19 mouse cellular contexts compared by ENCODE assay signal in the genomic region with DNA sequence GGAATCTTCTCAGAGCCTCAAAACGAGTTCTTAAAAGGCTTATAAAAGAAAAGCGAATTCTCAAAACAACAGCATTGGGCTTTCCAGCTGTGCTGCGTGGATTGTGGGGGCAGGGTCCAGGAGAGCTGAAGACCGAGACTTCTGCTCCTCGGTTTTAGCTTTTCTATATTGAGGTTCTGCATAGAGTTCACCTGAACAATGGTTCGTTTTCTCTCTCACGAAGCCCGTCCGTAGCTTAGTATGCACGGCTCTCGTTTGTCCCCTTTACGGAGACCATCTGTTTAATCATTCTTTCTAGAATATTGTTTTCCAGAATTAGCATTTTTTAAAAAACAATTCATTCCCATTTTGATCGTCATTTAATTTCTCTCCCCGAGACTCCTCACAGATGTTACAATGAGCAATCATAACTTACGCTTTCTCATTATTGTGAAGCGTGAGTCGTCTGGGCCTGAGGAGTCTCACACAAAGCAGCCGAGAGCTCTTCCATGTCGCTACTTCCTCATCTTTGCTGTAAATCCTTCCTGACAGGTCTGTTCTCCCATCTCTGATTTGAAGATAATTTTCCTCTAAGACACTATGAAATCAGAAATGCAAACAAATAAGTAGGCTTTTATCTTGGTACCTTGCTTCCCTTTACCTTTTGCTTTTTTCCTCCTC.
DNase-seq lines count a peak whose midpoint lies in the region; ATAC-seq and TF ChIP-seq lines count a peak whose summit lies in the region.
"Had no signal": no experiment of that assay in that cellular context is flagged by ENCODE, and none has a peak within 500 bp of the region (broad histone marks: within the 10 kb centered on the region; RNA-seq: fewer than 3 reads in every experiment).

No protein-coding gene starts in this region.

- 0 out of 2 replicates have a peak, but pooled peaks cover 4% of the 10 kb centered on the region for H3K4me1 ChIP-seq in hindbrain, embryonic 13.5 days (replicated peaks)
- no peaks in the 10 kb centered on the region for H3K4me1 ChIP-seq in hindbrain, embryonic 11.5 days (replicated peaks; ENCODE audit: control insufficient read depth, insufficient read depth, low read length)
- no peaks in the 10 kb centered on the region for H3K4me1 ChIP-seq in forebrain, embryonic 14.5 days (ENCODE audit: control insufficient read depth, insufficient read depth, low read length)
- H3K4me1 ChIP-seq in hindbrain, embryonic 14.5 days (replicated peaks; ENCODE audit: control insufficient read depth, insufficient read depth, low read length): peaks cover 8% of the 10 kb centered on the region
- no peaks in the 10 kb centered on the region for H3K4me1 ChIP-seq in midbrain, postnatal 0 days (ENCODE audit: insufficient read depth, low read length)
- H3K4me1 ChIP-seq: heart, embryonic 12.5 days; limb, embryonic 15.5 days had no signal

- peak; percentile 66; the same call in 1 of the 2 replicates for ATAC-seq in hindbrain, embryonic 13.5 days (ENCODE audit: low FRiP score)
- ATAC-seq in hindbrain, embryonic 11.5 days (ENCODE audit: low FRiP score): no peak
- peak; percentile 60; the same call in 1 of the 2 replicates for ATAC-seq in forebrain, embryonic 14.5 days
- ATAC-seq in hindbrain, embryonic 14.5 days (ENCODE audit: low FRiP score): no peak
- no peak for ATAC-seq in midbrain, postnatal 0 days (ENCODE audit: low FRiP score)
- ATAC-seq: lung, postnatal 0 days had no signal

- peaks cover 17% of the 10 kb centered on the region for H3K36me3 ChIP-seq in hindbrain, embryonic 13.5 days
- H3K36me3 ChIP-seq in hindbrain, embryonic 11.5 days (ENCODE audit: control insufficient read depth, insufficient read depth, low read length): no peaks in the 10 kb centered on the region; the same call in 1 of the 2 replicates
- H3K36me3 ChIP-seq in forebrain, embryonic 14.5 days (ENCODE audit: control insufficient read depth, insufficient read depth, low read length): no peaks in the 10 kb centered on the region
- peaks cover 25% of the 10 kb centered on the region for H3K36me3 ChIP-seq in hindbrain, embryonic 14.5 days (replicated peaks; ENCODE audit: control insufficient read depth, insufficient read depth)
- no peaks in the 10 kb centered on the region; the same call in 1 of the 2 replicates for H3K36me3 ChIP-seq in midbrain, postnatal 0 days (ENCODE audit: insufficient read depth, low read length)
- H3K36me3 ChIP-seq: heart, embryonic 12.5 days; limb, embryonic 15.5 days had no signal

- intact Hi-C loops in heart, postnatal 14 days (cut with DNase I): no loop called here

- H3K9me3 ChIP-seq in hindbrain, embryonic 13.5 days: no peaks in the 10 kb centered on the region
- no peaks in the 10 kb centered on the region for H3K9me3 ChIP-seq in hindbrain, embryonic 11.5 days (ENCODE audit: control insufficient read depth, low read length)
- no peaks in the 10 kb centered on the region for H3K9me3 ChIP-seq in forebrain, embryonic 14.5 days (replicated peaks; ENCODE audit: control insufficient read depth, low read length)
- H3K9me3 ChIP-seq in hindbrain, embryonic 14.5 days (ENCODE audit: control insufficient read depth, low read length): no peaks in the 10 kb centered on the region
- H3K9me3 ChIP-seq in midbrain, postnatal 0 days (ENCODE audit: low read length): no peaks in the 10 kb centered on the region
- H3K9me3 ChIP-seq: heart, embryonic 12.5 days; limb, embryonic 15.5 days had no signal

- TF ChIP-seq CTCF in midbrain, postnatal 0 days (IDR thresholded peaks at IDR 0.05): no peak

- no peak for DNase-seq in hindbrain, embryonic 11.5 days (ENCODE audit: low spot score)
- DNase-seq in forebrain, embryonic 14.5 days (ENCODE audit: low spot score): peak; percentile 42
- no peak for DNase-seq in hindbrain, embryonic 14.5 days (ENCODE audit: low spot score)
- DNase-seq in midbrain, postnatal 0 days (ENCODE audit: low spot score): peak; percentile 34
- DNase-seq in heart, postnatal 14 days: no peak
- no peak for DNase-seq in spleen, adult 18-20 months
- no peak for DNase-seq in yolk sac, embryonic 10.5 days (ENCODE audit: low spot score)
- DNase-seq: adrenal gland, postnatal 36 days; B cell, adult 2 months; cerebellum, adult 18-20 months; cerebellum, postnatal 36 days; kidney, adult 8-10 months; kidney, postnatal 14 days; right cerebral cortex, adult 18-20 months; thymus, postnatal 14 days had no signal

- no peak overlapping the region for H3K9ac ChIP-seq in hindbrain, embryonic 13.5 days
- H3K9ac ChIP-seq in hindbrain, embryonic 11.5 days (ENCODE audit: low read depth, low read length): no peak overlapping the region
- H3K9ac ChIP-seq in forebrain, embryonic 14.5 days (ENCODE audit: low read length): no peak overlapping the region
- no peak overlapping the region for H3K9ac ChIP-seq in hindbrain, embryonic 14.5 days
- H3K9ac ChIP-seq in midbrain, postnatal 0 days (replicated peaks; ENCODE audit: low read length, poor library complexity, severe bottlenecking): no peak overlapping the region
- H3K9ac ChIP-seq: heart, embryonic 12.5 days; limb, embryonic 15.5 days had no signal

- 61% methylated on average over 19 of the region's 19 CpGs for whole genome bisulfite sequencing in hindbrain, embryonic 13.5 days
- 83% methylated on average over 19 of the region's 19 CpGs for WGBS in hindbrain, embryonic 11.5 days
- WGBS in forebrain, embryonic 14.5 days: 54% methylated on average over 19 of the region's 19 CpGs
- 48% methylated on average over 19 of the region's 19 CpGs for WGBS in hindbrain, embryonic 14.5 days
- 55% methylated on average over 19 of the region's 19 CpGs for WGBS in midbrain, postnatal 0 days

- H3K27me3 ChIP-seq in hindbrain, embryonic 13.5 days: no peaks in the 10 kb centered on the region
- H3K27me3 ChIP-seq in hindbrain, embryonic 11.5 days (ENCODE audit: control insufficient read depth, insufficient read depth, low read length): no peaks in the 10 kb centered on the region
- H3K27me3 ChIP-seq in forebrain, embryonic 14.5 days (replicated peaks; ENCODE audit: control insufficient read depth, insufficient read depth, low read length): no peaks in the 10 kb centered on the region
- no peaks in the 10 kb centered on the region for H3K27me3 ChIP-seq in hindbrain, embryonic 14.5 days (ENCODE audit: control insufficient read depth, insufficient read depth, low read length)
- no peaks in the 10 kb centered on the region for H3K27me3 ChIP-seq in midbrain, postnatal 0 days (ENCODE audit: insufficient read depth, low read length)
- H3K27me3 ChIP-seq: limb, embryonic 15.5 days had no signal

- peak overlapping the region; percentile 68 for H3K27ac ChIP-seq in hindbrain, embryonic 13.5 days
- no peak overlapping the region for H3K27ac ChIP-seq in hindbrain, embryonic 11.5 days (ENCODE audit: low read depth, low read length)
- H3K27ac ChIP-seq in forebrain, embryonic 14.5 days (ENCODE audit: low read depth, low read length): 0 out of 2 replicates have a peak overlapping the region, but pooled peaks have one; percentile 22
- peak overlapping the region; percentile 57 for H3K27ac ChIP-seq in hindbrain, embryonic 14.5 days
- no peak overlapping the region for H3K27ac ChIP-seq in midbrain, postnatal 0 days (ENCODE audit: low read depth, low read length)
- H3K27ac ChIP-seq: limb, embryonic 15.5 days had no signal

- no peak overlapping the region for H3K4me2 ChIP-seq in hindbrain, embryonic 13.5 days
- H3K4me2 ChIP-seq in hindbrain, embryonic 11.5 days (replicated peaks; ENCODE audit: low read depth, low read length): no peak overlapping the region
- no peak overlapping the region for H3K4me2 ChIP-seq in forebrain, embryonic 14.5 days (ENCODE audit: low read length)
- peak overlapping the region; percentile 13; the same call in 1 of the 2 replicates for H3K4me2 ChIP-seq in hindbrain, embryonic 14.5 days (replicated peaks)
- no peak overlapping the region for H3K4me2 ChIP-seq in midbrain, postnatal 0 days (ENCODE audit: low read depth, low read length, poor library complexity, severe bottlenecking)
- H3K4me2 ChIP-seq: heart, embryonic 12.5 days; limb, embryonic 15.5 days had no signal

- H3K4me3 ChIP-seq in hindbrain, embryonic 13.5 days: no peak overlapping the region
- H3K4me3 ChIP-seq in hindbrain, embryonic 11.5 days (ENCODE audit: low read depth, low read length): no peak overlapping the region
- H3K4me3 ChIP-seq in forebrain, embryonic 14.5 days (ENCODE audit: low read depth, low read length): no peak overlapping the region
- no peak overlapping the region for H3K4me3 ChIP-seq in hindbrain, embryonic 14.5 days (replicated peaks; ENCODE audit: low read length)
- no peak overlapping the region for H3K4me3 ChIP-seq in midbrain, postnatal 0 days (ENCODE audit: low read depth, low read length)
- H3K4me3 ChIP-seq: heart, embryonic 12.5 days; limb, embryonic 15.5 days had no signal

Comparison
In these comparisons a context has a peak if more than half of its experiments do, and no peak if none do; other contexts are left out.
1. ATAC-seq: peak in hindbrain, embryonic 13.5 days (single experiment) and forebrain, embryonic 14.5 days (single experiment); none in hindbrain, embryonic 11.5 days (single experiment), hindbrain, embryonic 14.5 days (single experiment) and midbrain, postnatal 0 days (single experiment).
2. H3K27ac ChIP-seq: peak in hindbrain, embryonic 13.5 days (single experiment), forebrain, embryonic 14.5 days (single experiment) and hindbrain, embryonic 14.5 days (single experiment); none in hindbrain, embryonic 11.5 days (single experiment) and midbrain, postnatal 0 days (single experiment).
3. DNase-seq: peak in forebrain, embryonic 14.5 days (single experiment) and midbrain, postnatal 0 days (single experiment); none in hindbrain, embryonic 11.5 days (single experiment), hindbrain, embryonic 14.5 days (single experiment), heart, postnatal 14 days (0 of 2), spleen, adult 18-20 months (0 of 2) and yolk sac, embryonic 10.5 days (single experiment).